Mouse (Mus musculus): Measurements from ENCODE around the gene Stau1. TPM values are rescaled to one million over a fixed set of nuclear protein-coding genes. Genes with fewer than 3 reads are reported as not detected.

The Stau1 gene
- polyA plus RNA-seq, 1 experiment from 2014 or later, result 48.3 TPM

GRCm38 (mm10) chr2:166900792-166901505 lies 95.2 kb downstream of the Stau1 start:
- TF ChIP-seq CTCF (IDR thresholded peaks at IDR 0.05) (0 out of 2 replicates have a peak, but pooled peaks have one; percentile 7), EP300 (IDR thresholded peaks at IDR 0.05) (no peak)
- no peak overlapping the region for H3K4me3 ChIP-seq (ENCODE audit: low read depth, low read length)
- no peak overlapping the region for H3K27ac ChIP-seq (ENCODE audit: low read length)
- H3K4me2 ChIP-seq (replicated peaks; ENCODE audit: low read depth, low read length), result no peak overlapping the region
- ATAC-seq (no peak), DNase-seq (ENCODE audit: low spot score) (no peak)
- no peak overlapping the region for H3K9ac ChIP-seq (replicated peaks; ENCODE audit: low read depth)
- H3K36me3 ChIP-seq (ENCODE audit: insufficient read depth, low read length), result no peaks in the 10 kb centered on the region
- no peaks in the 10 kb centered on the region for H3K4me1 ChIP-seq (ENCODE audit: insufficient read depth, low read depth, low read length)
- H3K9me3 ChIP-seq (ENCODE audit: low read length), result no peaks in the 10 kb centered on the region
- WGBS, result 82% methylated on average over 8 of the region's 8 CpGs
- H3K27me3 ChIP-seq (replicated peaks; ENCODE audit: insufficient read depth, low read length), result no peaks in the 10 kb centered on the region

GRCm38 (mm10) chr2:166899746-166900145 lies 96.4 kb downstream of the Stau1 start:
- no peak for ATAC-seq
- no peaks in the 10 kb centered on the region for H3K4me1 ChIP-seq (ENCODE audit: insufficient read depth, low read depth, low read length)
- H3K4me3 ChIP-seq (ENCODE audit: low read depth, low read length), result no peak overlapping the region
- 69% methylated on average over 3 of the region's 3 CpGs for WGBS
- no peak for DNase-seq (ENCODE audit: low spot score)
- H3K27ac ChIP-seq (ENCODE audit: low read length), result no peak overlapping the region
- H3K27me3 ChIP-seq (replicated peaks; ENCODE audit: insufficient read depth, low read length), result no peaks in the 10 kb centered on the region
- H3K36me3 ChIP-seq (ENCODE audit: insufficient read depth, low read length), result no peaks in the 10 kb centered on the region
- TF ChIP-seq CTCF (IDR thresholded peaks at IDR 0.05) (no peak), EP300 (IDR thresholded peaks at IDR 0.05) (no peak)
- H3K9me3 ChIP-seq (ENCODE audit: low read length), result no peaks in the 10 kb centered on the region
- H3K4me2 ChIP-seq (replicated peaks; ENCODE audit: low read depth, low read length), result no peak overlapping the region
- no peak overlapping the region for H3K9ac ChIP-seq (replicated peaks; ENCODE audit: low read depth)

- Histone ChIP-seq H3K9me3 (ENCODE audit: low read length) (no peaks in the 10 kb centered on the region), H3K27ac (ENCODE audit: low read length) (no peak overlapping the region), H3K9ac (replicated peaks; ENCODE audit: low read depth) (no peak overlapping the region), H3K36me3 (ENCODE audit: insufficient read depth, low read length) (peaks cover 6% of the 10 kb centered on the region; the same call in 1 of the 2 replicates), H3K4me3 (ENCODE audit: low read depth, low read length) (no peak overlapping the region), H3K4me1 (ENCODE audit: insufficient read depth, low read depth, low read length) (no peaks in the 10 kb centered on the region), H3K27me3 (replicated peaks; ENCODE audit: insufficient read depth, low read length) (no peaks in the 10 kb centered on the region), H3K4me2 (replicated peaks; ENCODE audit: low read depth, low read length) (no peak overlapping the region)
- TF ChIP-seq EP300 (IDR thresholded peaks at IDR 0.05) (no peak), CTCF (IDR thresholded peaks at IDR 0.05) (no peak)
- no peak for DNase-seq (ENCODE audit: low spot score)
- no peak for ATAC-seq
- WGBS, result 85% methylated on average over 2 of the region's 2 CpGs
Observed at GRCm38 (mm10) chr2:166899161-166899560, 96.9 kb downstream of the Stau1 start.

Other genes starting within 250 kb of the Stau1 start
- 4.2 and 4.8 TPM in 2 replicates for gene Trp53rkb, start 203.8 kb downstream of the Stau1 start, polyA plus RNA-seq (2015; fragmentation: Nextera tagmentation; extraction: Ambion mirVana)
- 5.7 and 6.2 TPM in 2 replicates for gene Arfgef2, start 190.7 kb downstream of the Stau1 start, polyA plus RNA-seq (2015; fragmentation: Nextera tagmentation; extraction: Ambion mirVana)
- gene Cse1l, start 90.3 kb downstream of the Stau1 start, polyA plus RNA-seq (2015; fragmentation: Nextera tagmentation; extraction: Ambion mirVana), result 24.1 and 28.5 TPM in 2 replicates
- gene Ddx27, start 18.9 kb upstream of the Stau1 start, polyA plus RNA-seq (2015; fragmentation: Nextera tagmentation; extraction: Ambion mirVana), result 21.8 and 21.9 TPM in 2 replicates
- gene Znfx1, start 66.7 kb upstream of the Stau1 start, polyA plus RNA-seq (2015; fragmentation: Nextera tagmentation; extraction: Ambion mirVana), result 9.8 and 9.9 TPM in 2 replicates
- gene Kcnb1, start 193.9 kb upstream of the Stau1 start, polyA plus RNA-seq (2015; fragmentation: Nextera tagmentation; extraction: Ambion mirVana), result 0.76 and 1.1 TPM in 2 replicates
- gene Ptgis, start 244.3 kb upstream of the Stau1 start, polyA plus RNA-seq (2015; fragmentation: Nextera tagmentation; extraction: Ambion mirVana), result 32.7 and 37.9 TPM in 2 replicates

Measured in lung, postnatal 0 days (tissue).